Mouse (Mus musculus) forebrain, embryonic 13.5 days (tissue): ENCODE measurements around the gene Spdl1. TPM values are rescaled to one million over a fixed set of nuclear protein-coding genes. Genes with fewer than 3 reads are reported as not detected.

ENCODE experiments used
- ATAC-seq: fragments of 200-750 bp; cut with Nextera tagmentation; 2 replicates; pipeline ENCODE4 v1.8.0; 2017
- H3K27ac ChIP-seq: fragments of 300-500 bp; sonication (generic); 2 replicates; pipeline ENCODE4 v1.5.1; 2015; ENCODE audit warnings: inconsistent platforms, mild to moderate bottlenecking, moderate library complexity
- H3K27me3 ChIP-seq: fragments of 300-500 bp; sonication (generic); 2 replicates; pipeline ENCODE4 v1.6.1; 2015; ENCODE audit warnings: mild to moderate bottlenecking, inconsistent platforms
- H3K36me3 ChIP-seq: fragments of 300-500 bp; sonication (generic); 2 replicates; pipeline ENCODE4 v1.6.1; 2015; ENCODE audit warnings: mild to moderate bottlenecking, inconsistent platforms; ENCODE audit not compliant: poor library complexity, severe bottlenecking
- H3K4me1 ChIP-seq: fragments of 300-500 bp; sonication (generic); 2 replicates; pipeline ENCODE4 v1.6.1; 2015; ENCODE audit warnings: inconsistent platforms
- H3K4me2 ChIP-seq: fragments of 300-500 bp; sonication (generic); 2 replicates; pipeline ENCODE4 v1.6.1; 2015; ENCODE audit warnings: inconsistent platforms, mild to moderate bottlenecking, moderate library complexity
- H3K4me3 ChIP-seq: fragments of 300-500 bp; sonication (generic); 2 replicates; pipeline ENCODE4 v1.5.1; 2015; ENCODE audit warnings: mild to moderate bottlenecking, inconsistent platforms
- H3K9ac ChIP-seq: fragments of 300-500 bp; sonication (generic); 2 replicates; pipeline ENCODE4 v1.6.1; 2015; ENCODE audit warnings: mild to moderate bottlenecking, inconsistent platforms
- H3K9me3 ChIP-seq: fragments of 300-500 bp; sonication (generic); replicated peaks from 2 replicates; pipeline ENCODE4 v1.6.1; 2016; ENCODE audit warnings: inconsistent platforms
- WGBS: fragments of 180-500 bp; shearing (Covaris S2); methylation state at CpG from one replicate; pipeline ENCODE4 v1.1.7; 2015; 5-methylcytosine and 5-hydroxymethylcytosine counted together
- polyA plus RNA-seq: library from polyadenylated mRNA; unstranded; fragments of >200 nt; fragmentation: Nextera tagmentation; extraction: Ambion mirVana; gene quantifications from 2 replicates; pipeline ENCODE4 v1.2.1, GENCODE M21; 2015

Spdl1 gene
- 16.9 and 20.3 TPM in 2 replicates for polyA plus RNA-seq

DNA sequence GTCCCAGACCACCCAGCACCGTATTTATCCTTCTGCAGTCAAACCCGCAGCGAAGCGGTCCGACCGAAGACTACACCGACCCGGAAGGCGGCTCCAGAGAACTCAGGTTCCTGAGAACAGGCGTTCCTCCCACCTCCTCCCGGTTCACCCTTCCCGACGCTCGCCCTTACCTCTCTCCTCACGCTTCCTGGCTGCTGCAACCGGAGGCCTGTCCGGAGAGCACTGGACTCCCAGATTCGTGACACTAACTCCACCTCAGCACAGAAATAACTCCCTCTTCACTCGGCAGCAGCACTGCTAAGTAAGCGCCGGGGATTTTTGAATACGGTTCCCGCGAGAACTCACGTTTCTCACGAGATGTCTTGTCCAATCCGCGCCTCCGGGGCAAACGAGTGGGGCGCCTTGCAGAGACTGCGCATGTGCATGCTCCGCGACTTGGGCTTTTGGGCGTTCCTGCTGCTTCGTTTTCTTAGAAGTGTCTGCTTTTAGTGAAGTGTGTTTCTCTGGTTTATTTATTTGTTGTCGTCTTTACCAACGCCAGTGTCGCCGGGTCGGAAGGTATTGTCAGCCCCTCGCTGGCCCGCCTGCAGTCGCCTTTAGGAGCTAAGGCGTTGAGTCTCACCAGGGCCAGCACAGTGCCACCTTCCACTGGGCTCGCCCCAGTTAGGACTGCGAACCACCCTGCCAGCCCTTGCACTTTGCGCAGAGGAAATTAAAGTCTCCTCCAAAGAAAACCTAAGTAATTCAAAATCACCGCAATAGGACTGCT is at the start of gene Spdl1:
TSS of gene Spdl1 (minus strand) at position 324 of the 769 bp plus-strand sequence.
- Histone ChIP-seq H3K9ac (peak within 1 kb of the TSS; percentile 71), H3K4me3 (peak within 1 kb of the TSS; percentile 71), H3K4me2 (peak within 1 kb of the TSS; percentile 83), H3K9me3 (no peaks in the 10 kb centered on the region), H3K27me3 (peaks cover 3% of the 10 kb centered on the region; the same call in 1 of the 2 replicates), H3K27ac (no peak within 1 kb of the TSS), H3K4me1 (peaks cover 21% of the 10 kb centered on the region), H3K36me3 (peaks cover 17% of the 10 kb centered on the region)
- under 1% methylated on average over 49 of the region's 49 CpGs for WGBS
- peak; percentile 98 for ATAC-seq

DNA sequence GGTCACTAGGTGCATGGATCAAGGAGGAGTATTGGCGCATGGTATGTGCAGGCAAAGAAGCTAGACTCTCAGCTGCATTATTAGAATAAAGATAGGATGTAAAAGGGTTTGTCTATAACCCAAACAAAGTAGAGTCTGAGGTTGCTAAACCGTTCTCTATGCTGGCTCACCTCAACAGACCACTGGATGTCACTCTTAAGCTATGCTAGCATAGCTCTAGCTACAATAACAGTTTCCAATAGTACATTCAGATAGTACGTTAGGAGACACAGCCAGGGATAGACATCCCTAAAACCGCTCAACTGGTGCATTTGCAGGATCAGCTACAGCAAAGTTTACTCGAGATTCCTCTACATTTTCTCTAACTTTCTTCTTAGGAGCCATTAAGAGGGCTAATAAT is 48.1 kb upstream of the Spdl1 start:
- peak; percentile 73; the same call in 1 of the 2 replicates for ATAC-seq
- no peaks in the 10 kb centered on the region for H3K36me3 ChIP-seq

DNA sequence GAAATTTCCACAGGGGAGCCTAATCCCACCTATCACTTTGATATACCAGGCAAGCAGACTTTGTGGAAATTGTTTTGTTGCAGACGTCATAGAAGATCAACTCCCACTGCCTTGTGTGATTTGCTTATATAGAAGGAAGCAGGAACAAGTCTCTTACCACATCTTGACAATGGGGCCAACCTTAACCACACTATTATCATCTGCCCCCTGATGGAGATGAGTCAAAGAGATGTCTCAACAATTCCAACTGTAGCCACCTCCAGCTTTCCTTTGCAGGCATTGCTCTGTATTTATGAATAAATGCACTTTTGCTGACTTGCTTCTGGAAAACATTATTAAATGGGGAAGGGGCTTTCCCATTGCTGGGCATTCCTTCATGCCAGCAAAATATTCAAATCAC is 46.2 kb upstream of the Spdl1 start:
- no peak overlapping the region for H3K9ac ChIP-seq
- ATAC-seq: no peak
- H3K36me3 ChIP-seq: no peaks in the 10 kb centered on the region
- no peak overlapping the region for H3K4me3 ChIP-seq
- no peaks in the 10 kb centered on the region for H3K9me3 ChIP-seq
- WGBS: 88% methylated on average over 1 of the region's 1 CpGs
- H3K27me3 ChIP-seq: no peaks in the 10 kb centered on the region
- no peak overlapping the region for H3K27ac ChIP-seq
- H3K4me1 ChIP-seq: no peaks in the 10 kb centered on the region
- no peak overlapping the region for H3K4me2 ChIP-seq

More for the DNA sequence above, 48.1 kb upstream of the Spdl1 start:
- 58% methylated on average over 5 of the region's 5 CpGs for WGBS
- no peak overlapping the region for H3K4me2 ChIP-seq
- H3K4me3 ChIP-seq: no peak overlapping the region
- H3K4me1 ChIP-seq: no peaks in the 10 kb centered on the region
- no peak overlapping the region for H3K9ac ChIP-seq
- no peaks in the 10 kb centered on the region for H3K27me3 ChIP-seq
- no peak overlapping the region for H3K27ac ChIP-seq
- no peaks in the 10 kb centered on the region for H3K9me3 ChIP-seq

DNA sequence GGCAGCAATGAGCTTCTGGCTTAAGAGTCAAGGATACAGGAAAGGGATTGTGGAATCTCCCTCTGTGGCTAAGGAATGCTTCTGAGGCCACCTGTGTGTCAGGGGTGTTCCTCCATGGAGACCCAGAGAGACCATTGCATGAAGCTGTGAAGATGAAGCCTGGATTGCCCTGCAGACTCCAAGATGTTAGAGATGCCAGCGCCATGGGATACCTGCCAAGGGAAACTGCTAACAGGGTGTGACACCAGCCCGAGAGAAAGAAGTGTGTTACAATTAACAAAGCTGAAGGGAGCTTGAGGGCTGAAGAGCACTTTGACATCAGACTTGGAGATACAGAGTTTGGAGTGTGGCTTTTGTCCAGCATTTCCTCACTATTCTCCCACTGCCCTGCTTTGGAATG is 40.4 kb upstream of the Spdl1 start:
- Histone ChIP-seq H3K27ac (no peak overlapping the region), H3K9me3 (no peaks in the 10 kb centered on the region), H3K36me3 (no peaks in the 10 kb centered on the region), H3K9ac (no peak overlapping the region), H3K4me2 (no peak overlapping the region), H3K4me1 (no peaks in the 10 kb centered on the region), H3K27me3 (no peaks in the 10 kb centered on the region), H3K4me3 (no peak overlapping the region)
- ATAC-seq: no peak
- WGBS: 84% methylated on average over 2 of the region's 2 CpGs

DNA sequence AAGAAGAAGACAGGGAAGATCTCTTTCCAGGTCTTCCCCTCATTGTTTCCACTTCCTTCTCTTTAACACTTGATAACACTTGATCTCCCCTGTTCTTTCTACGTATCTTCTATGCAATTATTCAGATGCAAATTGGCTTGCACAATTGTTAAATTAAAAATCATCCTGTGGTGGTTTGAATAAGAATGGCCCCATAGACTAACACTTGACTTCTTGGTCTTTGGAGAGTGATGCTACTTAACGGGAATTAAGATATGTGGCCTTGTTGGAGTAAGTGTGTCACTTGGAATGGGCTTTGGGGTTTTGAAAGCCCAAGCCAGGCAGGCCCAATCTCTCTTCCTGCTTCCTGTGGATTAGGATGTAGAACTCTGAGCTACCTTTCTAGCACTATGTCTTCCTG is 39.0 kb upstream of the Spdl1 start:
- Histone ChIP-seq H3K9ac (no peak overlapping the region), H3K9me3 (no peaks in the 10 kb centered on the region), H3K4me3 (no peak overlapping the region), H3K4me1 (no peaks in the 10 kb centered on the region), H3K36me3 (no peaks in the 10 kb centered on the region), H3K27me3 (no peaks in the 10 kb centered on the region), H3K27ac (no peak overlapping the region), H3K4me2 (no peak overlapping the region)
- no peak for ATAC-seq
- 70% methylated on average over 2 of the region's 2 CpGs for WGBS

DNA sequence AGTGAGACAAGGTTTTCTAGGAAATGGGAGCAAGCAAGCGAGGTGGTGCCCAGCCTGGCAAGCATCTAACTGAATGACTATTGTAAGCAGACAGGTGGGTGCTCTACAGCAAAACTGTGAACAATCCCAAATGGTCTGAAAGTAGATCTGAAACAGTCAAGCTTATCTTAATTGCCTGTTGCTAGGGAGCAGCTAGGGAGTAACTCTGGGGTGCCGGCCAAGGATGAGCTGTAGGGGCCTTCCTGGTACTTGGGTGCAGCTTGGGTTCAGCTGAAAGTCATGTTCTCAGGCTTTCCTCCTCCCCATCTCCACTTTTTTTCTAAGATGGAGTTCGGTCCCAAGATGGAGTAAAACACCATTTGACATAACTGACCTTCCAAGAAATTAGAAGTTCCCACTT is 38.5 kb upstream of the Spdl1 start:
- Histone ChIP-seq H3K27me3 (no peaks in the 10 kb centered on the region), H3K27ac (no peak overlapping the region), H3K4me3 (no peak overlapping the region), H3K36me3 (no peaks in the 10 kb centered on the region), H3K4me1 (no peaks in the 10 kb centered on the region), H3K9ac (no peak overlapping the region), H3K4me2 (no peak overlapping the region), H3K9me3 (no peaks in the 10 kb centered on the region)
- WGBS: 84% methylated on average over 3 of the region's 3 CpGs
- ATAC-seq: no peak

DNA sequence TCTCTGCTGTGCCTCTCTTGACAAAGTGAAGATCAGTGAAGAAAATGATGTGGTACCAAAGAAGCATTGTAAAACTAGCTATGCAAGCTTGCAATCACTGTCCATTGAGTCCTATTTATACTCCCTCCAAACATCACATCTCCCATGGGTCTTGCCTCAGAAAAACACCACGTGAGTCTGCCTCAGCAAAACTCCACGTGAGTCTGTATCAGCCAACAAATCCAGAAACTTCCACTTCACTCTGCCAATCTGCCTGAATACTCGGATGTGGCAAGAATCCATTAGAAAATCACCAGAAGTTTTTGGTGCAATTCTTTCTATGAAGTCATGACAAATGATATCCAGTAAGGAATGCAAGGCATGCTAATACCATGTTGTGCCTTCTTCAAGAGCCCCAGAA is 38.0 kb upstream of the Spdl1 start:
- 84% methylated on average over 3 of the region's 3 CpGs for WGBS
- H3K4me3 ChIP-seq: no peak overlapping the region
- H3K27me3 ChIP-seq: no peaks in the 10 kb centered on the region
- H3K4me2 ChIP-seq: no peak overlapping the region
- no peaks in the 10 kb centered on the region for H3K9me3 ChIP-seq
- no peaks in the 10 kb centered on the region for H3K36me3 ChIP-seq
- no peak overlapping the region for H3K9ac ChIP-seq
- no peak for ATAC-seq
- H3K4me1 ChIP-seq: no peaks in the 10 kb centered on the region
- no peak overlapping the region for H3K27ac ChIP-seq

DNA sequence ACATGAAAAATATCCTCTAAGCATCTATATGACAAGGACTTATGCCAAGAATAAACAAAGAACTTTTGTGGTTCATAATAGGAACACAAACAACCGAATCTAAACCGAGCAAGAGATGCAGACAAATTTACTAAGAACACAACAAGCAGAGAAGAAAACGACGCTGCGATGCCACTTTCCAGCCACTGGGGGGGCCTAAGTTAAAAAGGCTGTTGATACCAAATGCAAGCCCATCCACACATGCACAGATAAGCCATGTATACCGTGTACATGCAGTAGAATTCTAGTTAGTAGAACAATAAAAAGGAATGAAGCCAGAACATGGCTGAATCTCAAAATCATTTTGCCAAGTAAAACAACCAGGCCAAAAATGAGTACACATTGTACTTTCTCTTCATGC is 35.2 kb upstream of the Spdl1 start:
- Histone ChIP-seq H3K9me3 (no peaks in the 10 kb centered on the region), H3K27ac (no peak overlapping the region), H3K36me3 (no peaks in the 10 kb centered on the region), H3K27me3 (no peaks in the 10 kb centered on the region), H3K4me3 (no peak overlapping the region), H3K4me1 (no peaks in the 10 kb centered on the region), H3K4me2 (no peak overlapping the region), H3K9ac (no peak overlapping the region)
- no peak for ATAC-seq
- 40% methylated on average over 6 of the region's 6 CpGs for WGBS

DNA sequence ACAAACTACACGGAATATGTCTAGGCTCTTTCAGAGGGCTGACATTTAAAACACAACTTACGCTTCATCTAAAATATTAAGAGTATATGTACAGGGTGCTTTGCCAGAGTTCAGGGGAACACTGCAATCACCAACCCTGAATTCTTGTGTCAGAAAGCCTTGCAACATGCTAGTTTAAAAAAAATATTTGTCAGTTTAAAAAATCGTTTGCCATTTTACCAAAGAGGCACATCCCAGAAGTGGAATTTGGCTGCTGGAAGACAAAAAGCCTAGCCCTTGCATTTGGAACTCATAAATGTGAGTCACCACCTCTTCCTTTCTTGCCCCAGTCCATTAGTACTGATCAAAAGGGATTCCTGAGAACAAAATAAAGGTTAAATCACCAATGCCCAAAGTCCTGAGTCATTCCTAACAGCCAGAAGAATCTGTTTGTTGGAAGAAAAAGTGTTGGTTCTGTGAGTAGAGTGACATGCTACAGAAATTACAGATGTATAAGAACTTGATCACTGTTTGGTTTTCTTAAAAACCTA is 32.4 kb upstream of the Spdl1 start:
- no peak overlapping the region for H3K9ac ChIP-seq
- no peaks in the 10 kb centered on the region for H3K27me3 ChIP-seq
- no peak overlapping the region for H3K4me2 ChIP-seq
- no peak overlapping the region for H3K27ac ChIP-seq
- ATAC-seq: no peak
- 81% methylated on average over 3 of the region's 3 CpGs for WGBS
- no peaks in the 10 kb centered on the region for H3K36me3 ChIP-seq
- no peaks in the 10 kb centered on the region for H3K4me1 ChIP-seq
- no peak overlapping the region for H3K4me3 ChIP-seq
- H3K9me3 ChIP-seq: no peaks in the 10 kb centered on the region

GRCm38 (mm10) chr11:34865181-34865580 is 31.7 kb upstream of the Spdl1 start:
- H3K4me3 ChIP-seq: no peak overlapping the region

DNA sequence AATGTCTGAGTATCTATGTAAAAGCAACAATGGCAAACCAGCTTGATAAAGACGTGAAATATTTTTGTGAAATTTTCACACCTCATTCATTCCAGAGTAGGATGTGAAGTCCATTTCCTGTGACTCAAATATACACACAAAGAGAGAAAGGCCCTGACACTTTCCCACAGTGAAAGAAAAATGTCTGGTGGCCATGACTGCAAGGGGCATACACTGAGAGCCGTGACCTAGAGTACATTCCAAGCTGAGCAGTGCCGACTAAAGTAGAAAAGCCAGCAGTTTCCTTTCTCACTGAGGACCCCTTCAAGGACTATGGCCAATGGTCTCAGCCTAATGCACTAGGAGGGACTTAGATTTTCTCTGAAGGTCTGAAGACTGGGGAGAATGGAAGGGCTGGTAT is 23.2 kb upstream of the Spdl1 start:
- 0 out of 2 replicates have a peak, but pooled peaks cover 3% of the 10 kb centered on the region for H3K27me3 ChIP-seq
- no peaks in the 10 kb centered on the region for H3K36me3 ChIP-seq
- WGBS: 77% methylated on average over 3 of the region's 3 CpGs
- H3K4me3 ChIP-seq: no peak overlapping the region
- H3K9ac ChIP-seq: no peak overlapping the region
- H3K4me2 ChIP-seq: no peak overlapping the region
- H3K9me3 ChIP-seq: no peaks in the 10 kb centered on the region
- H3K4me1 ChIP-seq: no peaks in the 10 kb centered on the region
- no peak overlapping the region for H3K27ac ChIP-seq
- no peak for ATAC-seq

More at GRCm38 (mm10) chr11:34865181-34865580, 31.7 kb upstream of the Spdl1 start:
- 86% methylated on average over 14 of the region's 14 CpGs for WGBS
- Histone ChIP-seq H3K9me3 (no peaks in the 10 kb centered on the region), H3K4me2 (no peak overlapping the region), H3K27ac (no peak overlapping the region), H3K27me3 (no peaks in the 10 kb centered on the region), H3K4me1 (no peaks in the 10 kb centered on the region), H3K36me3 (no peaks in the 10 kb centered on the region), H3K9ac (no peak overlapping the region)
- no peak for ATAC-seq

DNA sequence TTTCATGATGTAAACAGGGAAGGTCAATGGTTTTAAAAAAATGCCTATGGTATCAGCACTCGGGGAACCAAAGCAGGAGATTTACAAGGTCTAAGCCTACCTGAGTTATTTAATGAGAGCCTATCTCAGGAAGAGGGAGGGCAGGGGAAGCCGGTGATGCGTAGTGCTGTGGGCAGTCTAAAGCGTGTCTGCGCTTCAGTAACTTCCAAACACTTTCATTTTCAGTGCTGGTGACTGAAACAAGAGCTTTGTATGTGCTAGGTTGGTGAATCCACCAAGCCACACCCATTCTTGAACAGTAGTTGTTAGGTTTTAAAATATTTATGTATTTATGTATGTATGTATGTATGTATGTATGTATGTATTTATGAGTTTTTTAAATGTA is 12.8 kb upstream of the Spdl1 start:
- Histone ChIP-seq H3K4me3 (no peak overlapping the region), H3K9ac (no peak overlapping the region), H3K27ac (no peak overlapping the region), H3K4me1 (no peaks in the 10 kb centered on the region), H3K36me3 (no peaks in the 10 kb centered on the region), H3K9me3 (no peaks in the 10 kb centered on the region), H3K27me3 (peaks cover 29% of the 10 kb centered on the region), H3K4me2 (no peak overlapping the region)
- no peak for ATAC-seq
- WGBS: 87% methylated on average over 5 of the region's 5 CpGs
